Mouse (Mus musculus): ENCODE measurements at regions not wholly inside any gene's neighbourhood (a gene's known extent, or its start where the extent isn't known, plus 50 kb on each side); places are given as distances from the start of the nearest gene placed in this dataset.

GRCm38 (mm10) chr13:119351346-119351745, 77.1 kb upstream of the Paip1 start:
- DNase-seq (ENCODE audit: low spot score in 2 of 2), result peak in 1 of 2 experiments; percentile 30

GRCm38 (mm10) chr13:119358696-119359095, 69.7 kb upstream of the Paip1 start:
- DNase-seq (ENCODE audit: low spot score in 2 of 2), result no peak

GRCm38 (mm10) chr13:119363379-119363778, 65.0 kb upstream of the Paip1 start:
- peak in 1 of 2 experiments; percentile 44 for DNase-seq (ENCODE audit: low spot score in 2 of 2)

GRCm38 (mm10) chr13:119364160-119364559, 64.2 kb upstream of the Paip1 start:
- no peak for DNase-seq (ENCODE audit: low spot score in 2 of 2)

GRCm38 (mm10) chr13:119367544-119367943, 60.9 kb upstream of the Paip1 start:
- DNase-seq (ENCODE audit: low spot score in 2 of 2), result no peak

GRCm38 (mm10) chr13:119378404-119379037, 49.9 kb upstream of the Paip1 start:
- peak; percentile 33 to 79 for DNase-seq (ENCODE audit: low spot score in 2 of 2)

Small RNA genes in the stretch of these regions (microRNA-seq; reads per million reads assigned to microRNA genes)
- gene Gm44488, result 0 reads per million in 2 experiments

Measured in layer of hippocampus, adult 8-10 months (tissue).